Mouse (Mus musculus) embryonic fibroblast, embryonic 13.5 days (primary cell): ENCODE measurements around the gene 4930467E23Rik. TPM values are rescaled to one million over a fixed set of nuclear protein-coding genes. Genes with fewer than 3 reads are reported as not detected.
"Not testable (repeated sequence)": the region's sequence is repeated elsewhere in the genome, so short reads cannot be mapped to it uniquely, and the experiment has no call there.

Source experiments
- H3K27ac ChIP-seq: 2 replicates; pipeline ENCODE4 v1.5.1; 2012; ENCODE audit warnings: low read length, control low read depth, inconsistent platforms; ENCODE audit not compliant: insufficient read depth
- H3K4me1 ChIP-seq: 2 replicates; pipeline ENCODE4 v1.6.1; 2011; ENCODE audit warnings: low read length; ENCODE audit not compliant: control insufficient read depth, insufficient read depth
- H3K4me3 ChIP-seq: 2 replicates; pipeline ENCODE4 v1.5.1; 2011; ENCODE audit warnings: mild to moderate bottlenecking, control low read depth, low read length; ENCODE audit not compliant: insufficient read depth
- polyA plus RNA-seq: library from polyadenylated mRNA; stranded (reverse); fragments of >200 nt; gene quantifications from 2 replicates; pipeline ENCODE4 v1.2.4, GENCODE M21; 2011; ENCODE audit warnings: low read depth; ENCODE audit not compliant: missing spikeins, insufficient read length

The 4930467E23Rik gene
- polyA plus RNA-seq, 1 experiment: not detected

- H3K4me1 ChIP-seq, H3K27ac ChIP-seq, H3K4me3 ChIP-seq: not testable (repeated sequence)
Observed at GRCm38 (mm10) chr8:19706101-19706725, 23.2 kb upstream of the 4930467E23Rik start.

- H3K27ac ChIP-seq, H3K4me3 ChIP-seq, H3K4me1 ChIP-seq: not testable (repeated sequence)
Observed at GRCm38 (mm10) chr8:19706918-19707760, 22.2 kb upstream of the 4930467E23Rik start.

- H3K4me3 ChIP-seq: not testable (repeated sequence)
Observed at GRCm38 (mm10) chr8:19707761-19708443, 21.5 kb upstream of the 4930467E23Rik start.

GRCm38 (mm10) chr8:19708976-19709375, 20.4 kb upstream of the 4930467E23Rik start:
- not testable (repeated sequence) for H3K4me3 ChIP-seq, H3K27ac ChIP-seq, H3K4me1 ChIP-seq

More at GRCm38 (mm10) chr8:19707761-19708443, 21.5 kb upstream of the 4930467E23Rik start:
- not testable (repeated sequence) for H3K27ac ChIP-seq, H3K4me1 ChIP-seq

GRCm38 (mm10) chr8:19709488-19709887, 19.9 kb upstream of the 4930467E23Rik start:
- not testable (repeated sequence) for H3K27ac ChIP-seq, H3K4me1 ChIP-seq, H3K4me3 ChIP-seq

- H3K4me3 ChIP-seq, H3K4me1 ChIP-seq, H3K27ac ChIP-seq: not testable (repeated sequence)
Observed at GRCm38 (mm10) chr8:19711171-19711860, 18.1 kb upstream of the 4930467E23Rik start.

GRCm38 (mm10) chr8:19712227-19712750, 17.1 kb upstream of the 4930467E23Rik start:
- not testable (repeated sequence) for H3K4me3 ChIP-seq, H3K4me1 ChIP-seq, H3K27ac ChIP-seq

- not testable (repeated sequence) for H3K27ac ChIP-seq, H3K4me3 ChIP-seq, H3K4me1 ChIP-seq
Observed at GRCm38 (mm10) chr8:19712816-19713215, 16.6 kb upstream of the 4930467E23Rik start.

GRCm38 (mm10) chr8:19713232-19713834, 16.0 kb upstream of the 4930467E23Rik start:
- H3K27ac ChIP-seq, H3K4me1 ChIP-seq, H3K4me3 ChIP-seq: not testable (repeated sequence)

- not testable (repeated sequence) for H3K4me1 ChIP-seq, H3K4me3 ChIP-seq, H3K27ac ChIP-seq
Observed at GRCm38 (mm10) chr8:19714426-19714825, 14.9 kb upstream of the 4930467E23Rik start.

- H3K4me1 ChIP-seq, H3K27ac ChIP-seq, H3K4me3 ChIP-seq: not testable (repeated sequence)
Observed at GRCm38 (mm10) chr8:19715266-19715665, 14.1 kb upstream of the 4930467E23Rik start.

- not testable (repeated sequence) for H3K27ac ChIP-seq, H3K4me3 ChIP-seq, H3K4me1 ChIP-seq
Observed at GRCm38 (mm10) chr8:19717851-19718250, 11.5 kb upstream of the 4930467E23Rik start.

GRCm38 (mm10) chr8:19719513-19719912, 9.9 kb upstream of the 4930467E23Rik start:
- not testable (repeated sequence) for H3K4me1 ChIP-seq, H3K4me3 ChIP-seq, H3K27ac ChIP-seq

- H3K27ac ChIP-seq, H3K4me1 ChIP-seq, H3K4me3 ChIP-seq: not testable (repeated sequence)
Observed at GRCm38 (mm10) chr8:19724871-19725270, 4.5 kb upstream of the 4930467E23Rik start.

- H3K27ac ChIP-seq, H3K4me3 ChIP-seq: not testable (repeated sequence)
Observed at GRCm38 (mm10) chr8:19751773-19752172, 22.4 kb downstream of the 4930467E23Rik start.

More at GRCm38 (mm10) chr8:19751773-19752172, 22.4 kb downstream of the 4930467E23Rik start:
- not testable (repeated sequence) for H3K4me1 ChIP-seq
